Mouse (Mus musculus) stomach, embryonic 16.5 days (tissue): Measurements from ENCODE around the gene H2-Ke6. TPM values are rescaled to one million over a fixed set of nuclear protein-coding genes. Genes with fewer than 3 reads are reported as not detected.
A peak's percentile ranks its signal among the peaks of the same experiment; 100 is the strongest.

ENCODE experiments used
- ATAC-seq: fragments of 200-750 bp; cut with Nextera tagmentation; 2 replicates; pipeline ENCODE4 v1.8.0; 2017; ENCODE audit warnings: moderate number of reproducible peaks, moderate TSS enrichment; ENCODE audit not compliant: insufficient read depth, low FRiP score
- H3K27ac ChIP-seq: fragments of 300-500 bp; sonication (generic); 2 replicates; pipeline ENCODE4 v1.5.1; 2014; ENCODE audit warnings: low read length
- H3K27me3 ChIP-seq: fragments of 300-500 bp; sonication (generic); 2 replicates; pipeline ENCODE4 v1.6.1; 2014; ENCODE audit warnings: low read length, control low read depth, mixed read lengths; ENCODE audit not compliant: control insufficient read depth, insufficient read depth
- H3K36me3 ChIP-seq: fragments of 300-500 bp; sonication (generic); 2 replicates; pipeline ENCODE4 v1.6.1; 2014; ENCODE audit warnings: low read length; ENCODE audit not compliant: control insufficient read depth, insufficient read depth
- H3K4me1 ChIP-seq: fragments of 300-500 bp; sonication (generic); 2 replicates; pipeline ENCODE4 v1.6.1; 2014; ENCODE audit warnings: low read length, control low read depth, mixed read lengths; ENCODE audit not compliant: control insufficient read depth, insufficient read depth
- H3K4me2 ChIP-seq: fragments of 300-500 bp; sonication (generic); 2 replicates; pipeline ENCODE4 v1.6.1; 2014; ENCODE audit warnings: low read depth, low read length, mixed read lengths
- H3K4me3 ChIP-seq: fragments of 300-500 bp; sonication (generic); replicated peaks from 2 replicates; pipeline ENCODE4 v1.5.1; 2014; ENCODE audit warnings: mild to moderate bottlenecking, low read length
- H3K9ac ChIP-seq: fragments of 300-500 bp; sonication (generic); 2 replicates; pipeline ENCODE4 v1.6.1; 2014; ENCODE audit warnings: low read length
- H3K9me3 ChIP-seq: fragments of 300-500 bp; sonication (generic); replicated peaks from 2 replicates; pipeline ENCODE4 v1.6.1; 2016; ENCODE audit warnings: low read length, control low read depth; ENCODE audit not compliant: control insufficient read depth
- WGBS: fragments of 180-500 bp; shearing (Covaris S2); extraction: QIAGEN DNeasy Blood & Tissue Kit; methylation state at CpG from one replicate; pipeline ENCODE4 v1.1.7; 2014; 5-methylcytosine and 5-hydroxymethylcytosine counted together
- polyA plus RNA-seq: library from polyadenylated mRNA; unstranded; fragments of >200 nt; fragmentation: Nextera tagmentation; extraction: Ambion mirVana; gene quantifications from 2 replicates; pipeline ENCODE4 v1.2.1, GENCODE M21; 2015

H2-Ke6 gene
- polyA plus RNA-seq, 1 experiment from 2014 or later, result 38.9 TPM

- 0 out of 2 replicates have a peak, but pooled peaks cover 4% of the 10 kb centered on the region for H3K27me3 ChIP-seq
- peaks cover 22% of the 10 kb centered on the region for H3K4me1 ChIP-seq
- peak within 1 kb of the TSS; percentile 11 for H3K4me3 ChIP-seq
- 8% methylated on average over 27 of the region's 28 CpGs for WGBS
- H3K36me3 ChIP-seq, result peaks cover 24% of the 10 kb centered on the region
- peak within 1 kb of the TSS; percentile 41 for H3K4me2 ChIP-seq
- H3K9ac ChIP-seq, result peak within 1 kb of the TSS; percentile 47
- peak; percentile 3; the same call in 1 of the 2 replicates for ATAC-seq
- no peak within 1 kb of the TSS for H3K27ac ChIP-seq
- H3K9me3 ChIP-seq, result no peaks in the 10 kb centered on the region
Observed at GRCm38 (mm10) chr17:34038878-34039561, 11.2 kb upstream of the H2-Ke6 start, which contains the start of gene Col11a2. Gene Col11a2 (plus strand): TSS chr17:34039437.

GRCm38 (mm10) chr17:34038440-34038839 is 10.6 kb upstream of the H2-Ke6 start:
- peak overlapping the region; percentile 41 for H3K4me2 ChIP-seq
- H3K9ac ChIP-seq, result peak overlapping the region; percentile 47
- no peak overlapping the region for H3K27ac ChIP-seq
- peaks cover 26% of the 10 kb centered on the region for H3K4me1 ChIP-seq
- peak overlapping the region; percentile 11 for H3K4me3 ChIP-seq
- no peaks in the 10 kb centered on the region for H3K9me3 ChIP-seq
- 18% methylated on average over 20 of the region's 21 CpGs for WGBS
- peaks cover 24% of the 10 kb centered on the region for H3K36me3 ChIP-seq
- 0 out of 2 replicates have a peak, but pooled peaks have one; percentile 10 for ATAC-seq
- H3K27me3 ChIP-seq, result 0 out of 2 replicates have a peak, but pooled peaks cover 4% of the 10 kb centered on the region

- Histone ChIP-seq H3K9ac (no peak overlapping the region), H3K4me1 (peaks cover 37% of the 10 kb centered on the region), H3K9me3 (no peaks in the 10 kb centered on the region), H3K4me3 (no peak overlapping the region), H3K36me3 (peaks cover 24% of the 10 kb centered on the region), H3K27ac (no peak overlapping the region), H3K27me3 (0 out of 2 replicates have a peak, but pooled peaks cover 4% of the 10 kb centered on the region), H3K4me2 (no peak overlapping the region)
- WGBS, result 89% methylated on average over 7 of the region's 7 CpGs
- no peak for ATAC-seq
Observed at GRCm38 (mm10) chr17:34037241-34037640, 9.4 kb upstream of the H2-Ke6 start.

- ATAC-seq, result no peak
- 82% methylated on average over 10 of the region's 10 CpGs for WGBS
Observed at GRCm38 (mm10) chr17:34036647-34037046, 8.8 kb upstream of the H2-Ke6 start.

GRCm38 (mm10) chr17:34035517-34035916 is 7.7 kb upstream of the H2-Ke6 start:
- Histone ChIP-seq H3K4me2 (no peak overlapping the region), H3K36me3 (peaks cover 24% of the 10 kb centered on the region), H3K4me1 (peaks cover 36% of the 10 kb centered on the region), H3K27ac (no peak overlapping the region), H3K9ac (no peak overlapping the region), H3K4me3 (no peak overlapping the region), H3K9me3 (no peaks in the 10 kb centered on the region), H3K27me3 (0 out of 2 replicates have a peak, but pooled peaks cover 4% of the 10 kb centered on the region)
- 91% methylated on average over 9 of the region's 9 CpGs for WGBS
- no peak for ATAC-seq

More at GRCm38 (mm10) chr17:34036647-34037046, 8.8 kb upstream of the H2-Ke6 start:
- no peak overlapping the region for H3K4me2 ChIP-seq
- no peaks in the 10 kb centered on the region for H3K9me3 ChIP-seq
- H3K27me3 ChIP-seq, result 0 out of 2 replicates have a peak, but pooled peaks cover 4% of the 10 kb centered on the region
- no peak overlapping the region for H3K4me3 ChIP-seq
- H3K9ac ChIP-seq, result no peak overlapping the region
- no peak overlapping the region for H3K27ac ChIP-seq
- H3K36me3 ChIP-seq, result peaks cover 24% of the 10 kb centered on the region
- peaks cover 37% of the 10 kb centered on the region for H3K4me1 ChIP-seq

GRCm38 (mm10) chr17:34034064-34034463 is 6.2 kb upstream of the H2-Ke6 start:
- ATAC-seq, result no peak
- H3K4me1 ChIP-seq, result peaks cover 42% of the 10 kb centered on the region
- peaks cover 30% of the 10 kb centered on the region for H3K36me3 ChIP-seq
- no peak overlapping the region for H3K9ac ChIP-seq
- H3K4me3 ChIP-seq, result no peak overlapping the region
- H3K9me3 ChIP-seq, result no peaks in the 10 kb centered on the region
- H3K4me2 ChIP-seq, result no peak overlapping the region
- 75% methylated on average over 10 of the region's 10 CpGs for WGBS
- H3K27me3 ChIP-seq, result no peaks in the 10 kb centered on the region
- no peak overlapping the region for H3K27ac ChIP-seq

GRCm38 (mm10) chr17:34033441-34033840 is 5.6 kb upstream of the H2-Ke6 start:
- H3K4me3 ChIP-seq, result peak overlapping the region; percentile 93; the same call in 1 of the 2 replicates
- no peak overlapping the region for H3K27ac ChIP-seq

GRCm38 (mm10) chr17:34032806-34033205 is 4.9 kb upstream of the H2-Ke6 start:
- Histone ChIP-seq H3K4me1 (peaks cover 40% of the 10 kb centered on the region), H3K4me3 (peak overlapping the region; percentile 93), H3K27me3 (no peaks in the 10 kb centered on the region), H3K9ac (peak overlapping the region; percentile 96), H3K36me3 (peaks cover 38% of the 10 kb centered on the region), H3K9me3 (no peaks in the 10 kb centered on the region), H3K4me2 (peak overlapping the region; percentile 95), H3K27ac (peak overlapping the region; percentile 96)
- WGBS, result 48% methylated on average over 9 of the region's 9 CpGs
- no peak for ATAC-seq

More at GRCm38 (mm10) chr17:34033441-34033840, 5.6 kb upstream of the H2-Ke6 start:
- no peak for ATAC-seq
- Histone ChIP-seq H3K36me3 (peaks cover 36% of the 10 kb centered on the region), H3K9ac (peak overlapping the region; percentile 96; the same call in 1 of the 2 replicates), H3K27me3 (no peaks in the 10 kb centered on the region), H3K4me1 (peaks cover 42% of the 10 kb centered on the region), H3K4me2 (peak overlapping the region; percentile 95), H3K9me3 (no peaks in the 10 kb centered on the region)
- WGBS, result 88% methylated on average over 9 of the region's 9 CpGs

GRCm38 (mm10) chr17:34032174-34032632 is 4.3 kb upstream of the H2-Ke6 start:
- Histone ChIP-seq H3K27me3 (no peaks in the 10 kb centered on the region), H3K27ac (peak overlapping the region; percentile 96), H3K4me1 (peaks cover 41% of the 10 kb centered on the region), H3K4me2 (peak overlapping the region; percentile 95), H3K9me3 (no peaks in the 10 kb centered on the region), H3K36me3 (peaks cover 32% of the 10 kb centered on the region), H3K9ac (peak overlapping the region; percentile 96), H3K4me3 (peak overlapping the region; percentile 93)
- WGBS, result under 1% methylated on average over 43 of the region's 48 CpGs
- peak; percentile 27 for ATAC-seq
